Comparison of ENCODE assay signal across 7 mouse cellular contexts in genomic region chr12:13268826-13269449, GRCm38 (mm10). TPM values are rescaled to one million over a fixed set of nuclear protein-coding genes. Genes with fewer than 3 reads are reported as not detected.
DNase-seq lines count a peak whose midpoint lies in the region; ATAC-seq lines count a peak whose summit lies in the region.

Nbas (plus strand) TSS chr12:13269133.

- ATAC-seq in embryonic facial prominence, embryonic 11.5 days (replicated peaks; ENCODE audit: insufficient number of reproducible peaks, low FRiP score, low TSS enrichment, low read depth) = peak; percentile 88
- ATAC-seq in limb, embryonic 11.5 days (ENCODE audit: insufficient number of reproducible peaks, low FRiP score, low TSS enrichment, low read depth) = peak; percentile 90
- peak; percentile 93 for ATAC-seq in midbrain, embryonic 14.5 days (ENCODE audit: low FRiP score, low TSS enrichment)

- peak; percentile 93 for DNase-seq in adrenal gland, postnatal 10 days
- peak; percentile 85 for DNase-seq in embryonic facial prominence, embryonic 11.5 days (ENCODE audit: low spot score)
- peak; percentile 98 for DNase-seq in heart, adult 11 months
- peak; percentile 92 for DNase-seq in kidney, adult 18-20 months
- peak; percentile 92 for DNase-seq in limb, embryonic 11.5 days (ENCODE audit: low spot score)
- peak; percentile 89 for DNase-seq in midbrain, embryonic 14.5 days
- DNase-seq in spleen, adult 18-20 months = peak; percentile 62 to 83

- peak within 1 kb of the TSS; percentile 83 for H3K9ac ChIP-seq in embryonic facial prominence, embryonic 11.5 days (replicated peaks; ENCODE audit: low read length)
- H3K9ac ChIP-seq in limb, embryonic 11.5 days (ENCODE audit: low read length) = peak within 1 kb of the TSS; percentile 64
- H3K9ac ChIP-seq in midbrain, embryonic 14.5 days (replicated peaks; ENCODE audit: low read length) = peak within 1 kb of the TSS; percentile 78

- H3K9me3 ChIP-seq in embryonic facial prominence, embryonic 11.5 days (replicated peaks; ENCODE audit: control insufficient read depth, low read length) = no peaks in the 10 kb centered on the region
- H3K9me3 ChIP-seq in limb, embryonic 11.5 days (ENCODE audit: control insufficient read depth, low read length) = no peaks in the 10 kb centered on the region
- no peaks in the 10 kb centered on the region for H3K9me3 ChIP-seq in midbrain, embryonic 14.5 days (ENCODE audit: control insufficient read depth, low read length)

- no peaks in the 10 kb centered on the region for H3K27me3 ChIP-seq in embryonic facial prominence, embryonic 11.5 days (ENCODE audit: control insufficient read depth, insufficient read depth, low read length)
- H3K27me3 ChIP-seq in limb, embryonic 11.5 days (ENCODE audit: control insufficient read depth, insufficient read depth, low read length) = no peaks in the 10 kb centered on the region
- no peaks in the 10 kb centered on the region for H3K27me3 ChIP-seq in midbrain, embryonic 14.5 days (ENCODE audit: control insufficient read depth, insufficient read depth, low read length)

- peak within 1 kb of the TSS; percentile 64 for H3K4me2 ChIP-seq in embryonic facial prominence, embryonic 11.5 days (ENCODE audit: low read depth, low read length)
- peak within 1 kb of the TSS; percentile 66 for H3K4me2 ChIP-seq in limb, embryonic 11.5 days (ENCODE audit: low read depth, severe bottlenecking)
- peak within 1 kb of the TSS; percentile 78 for H3K4me2 ChIP-seq in midbrain, embryonic 14.5 days (ENCODE audit: low read length)

- H3K4me3 ChIP-seq in embryonic facial prominence, embryonic 11.5 days (ENCODE audit: low read depth, low read length) = peak within 1 kb of the TSS; percentile 83
- H3K4me3 ChIP-seq in limb, embryonic 11.5 days (ENCODE audit: low read depth, low read length) = peak within 1 kb of the TSS; percentile 72
- peak within 1 kb of the TSS; percentile 69 for H3K4me3 ChIP-seq in midbrain, embryonic 14.5 days (replicated peaks; ENCODE audit: low read depth, low read length)

- H3K27ac ChIP-seq in embryonic facial prominence, embryonic 11.5 days (replicated peaks; ENCODE audit: low read depth, low read length) = no peak within 1 kb of the TSS
- no peak within 1 kb of the TSS for H3K27ac ChIP-seq in limb, embryonic 11.5 days (replicated peaks; ENCODE audit: low read depth, low read length)
- peak within 1 kb of the TSS; percentile 70 for H3K27ac ChIP-seq in midbrain, embryonic 14.5 days (replicated peaks; ENCODE audit: low read depth, low read length)

- WGBS in embryonic facial prominence, embryonic 11.5 days = 3% methylated on average over 38 of the region's 38 CpGs
- 5% methylated on average over 38 of the region's 38 CpGs for WGBS in limb, embryonic 11.5 days
- 3% methylated on average over 38 of the region's 38 CpGs for WGBS in midbrain, embryonic 14.5 days

- no peaks in the 10 kb centered on the region for H3K4me1 ChIP-seq in embryonic facial prominence, embryonic 11.5 days (ENCODE audit: control insufficient read depth, insufficient read depth, low read length)
- H3K4me1 ChIP-seq in limb, embryonic 11.5 days (ENCODE audit: control insufficient read depth, insufficient read depth, low read length) = peaks cover 3% of the 10 kb centered on the region; the same call in 1 of the 2 replicates
- peaks cover 8% of the 10 kb centered on the region for H3K4me1 ChIP-seq in midbrain, embryonic 14.5 days (ENCODE audit: control insufficient read depth, insufficient read depth, low read length)

- no peaks in the 10 kb centered on the region for H3K36me3 ChIP-seq in embryonic facial prominence, embryonic 11.5 days (replicated peaks; ENCODE audit: control insufficient read depth, insufficient read depth, low read depth, low read length)
- H3K36me3 ChIP-seq in limb, embryonic 11.5 days (ENCODE audit: control insufficient read depth, insufficient read depth, low read length) = no peaks in the 10 kb centered on the region
- no peaks in the 10 kb centered on the region; the same call in 1 of the 2 replicates for H3K36me3 ChIP-seq in midbrain, embryonic 14.5 days (ENCODE audit: control insufficient read depth, insufficient read depth, low read length)

RNA-seq across cellular contexts. Expression of gene Nbas, which starts in this region (rescaled TPM):
- 10 to 100 TPM; 21.5 to 29.2 TPM for total RNA-seq in adrenal gland, postnatal 10 days (2021)
- polyA plus RNA-seq in embryonic facial prominence, embryonic 11.5 days (2014; fragmentation: Nextera tagmentation; extraction: Ambion mirVana) = 14.3 and 14.9 TPM in 2 replicates
- 16.4 and 20.9 TPM in 2 replicates for polyA plus RNA-seq in limb, embryonic 11.5 days (2014; fragmentation: Nextera tagmentation; extraction: Ambion mirVana)
- 18.3 and 23.1 TPM in 2 replicates for polyA plus RNA-seq in midbrain, embryonic 14.5 days (2014; fragmentation: Nextera tagmentation; extraction: Ambion mirVana)
